Mouse (Mus musculus) urinary bladder, adult 2 months (tissue): ENCODE results near the gene Eri2. TPM values are rescaled to one million over a fixed set of nuclear protein-coding genes. Genes with fewer than 3 reads are reported as not detected.
A peak's percentile ranks its signal among the peaks of the same experiment; 100 is the strongest.
"Not testable (repeated sequence)": the region's sequence is repeated elsewhere in the genome, so short reads cannot be mapped to it uniquely, and the experiment has no call there.

ENCODE experiments used
- DNase-seq: peaks from one replicate; pipeline ENCODE4 v3.0.0; 2022; ENCODE audit warnings: low spot score
- polyA plus RNA-seq: library from polyadenylated mRNA; depleted of rRNA; stranded (reverse); fragments of >200 nt; gene quantifications from 2 replicates; pipeline ENCODE4 v1.2.3, GENCODE M21; 2012; rRNA removed

The Eri2 gene
- polyA plus RNA-seq, 1 experiment, result 6.3 TPM

GRCm38 (mm10) chr7:119744321-119744720 is 49.5 kb downstream of the Eri2 start:
- no peak for DNase-seq

DNA sequence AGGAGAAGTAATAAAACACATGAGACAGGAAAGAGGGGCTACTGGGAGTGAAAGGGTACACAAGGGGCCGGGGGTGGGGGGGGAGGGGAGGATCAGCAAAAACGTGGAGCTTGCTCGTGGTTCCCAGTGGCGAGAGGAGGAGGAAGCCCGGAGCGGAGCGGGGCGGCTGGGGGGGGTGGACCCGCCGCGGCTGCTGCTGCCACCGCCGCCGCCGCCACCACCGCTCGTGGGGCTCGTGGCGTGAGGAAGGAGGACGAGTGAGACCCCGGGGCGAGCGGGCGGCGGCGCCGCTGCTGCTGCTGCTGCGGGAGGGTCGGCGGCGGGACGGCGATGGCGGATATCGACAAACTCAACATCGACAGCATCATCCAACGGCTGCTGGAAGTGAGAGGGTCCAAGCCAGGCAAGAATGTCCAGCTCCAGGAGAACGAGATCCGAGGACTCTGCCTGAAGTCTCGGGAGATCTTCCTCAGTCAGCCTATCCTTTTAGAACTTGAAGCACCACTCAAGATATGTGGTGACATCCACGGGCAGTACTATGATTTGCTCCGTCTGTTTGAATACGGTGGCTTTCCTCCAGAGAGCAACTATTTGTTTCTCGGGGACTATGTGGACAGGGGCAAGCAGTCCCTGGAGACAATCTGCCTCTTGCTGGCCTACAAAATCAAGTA is 53.9 kb downstream of the Eri2 start:
- not testable (repeated sequence) for DNase-seq

DNA sequence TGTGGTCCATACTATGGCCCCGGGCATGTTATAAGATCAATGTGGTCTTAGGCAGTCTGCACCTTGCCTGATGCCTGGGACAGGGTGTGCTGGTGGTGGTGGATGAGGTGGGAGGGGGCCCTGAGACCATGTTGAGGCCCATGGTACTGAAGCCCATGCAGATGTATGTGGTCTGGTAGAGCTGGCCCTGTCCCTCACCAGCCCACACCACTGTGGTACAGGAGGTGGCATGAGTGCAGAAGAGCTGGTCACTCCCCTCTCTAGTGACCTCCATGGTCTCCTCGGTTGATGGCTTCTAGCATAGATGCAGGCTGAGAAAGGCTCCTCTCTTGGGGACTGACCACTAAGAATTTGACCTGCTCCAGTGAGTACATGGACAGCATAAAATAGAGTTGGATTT is 55.0 kb downstream of the Eri2 start:
- DNase-seq, result no peak

DNA sequence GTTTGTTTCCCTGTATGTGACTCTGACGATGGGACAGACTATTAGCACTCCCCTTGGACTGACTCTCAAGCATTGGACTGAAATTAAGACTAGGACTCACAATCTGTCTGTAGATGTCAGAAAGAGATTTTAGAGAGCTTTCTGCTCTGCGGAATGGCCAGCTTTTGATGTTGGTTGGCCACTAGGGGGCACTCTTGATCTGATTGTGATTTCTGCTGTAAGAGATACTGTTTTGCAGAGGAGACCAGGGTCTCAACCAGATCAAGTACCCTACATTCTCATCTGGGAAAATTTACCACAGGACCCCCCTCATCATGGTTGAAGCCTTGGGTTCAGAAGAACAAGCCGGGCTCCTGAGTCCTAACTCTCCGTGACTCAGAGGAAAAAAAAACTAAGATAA is 62.6 kb downstream of the Eri2 start:
- DNase-seq, result not testable (repeated sequence)

DNA sequence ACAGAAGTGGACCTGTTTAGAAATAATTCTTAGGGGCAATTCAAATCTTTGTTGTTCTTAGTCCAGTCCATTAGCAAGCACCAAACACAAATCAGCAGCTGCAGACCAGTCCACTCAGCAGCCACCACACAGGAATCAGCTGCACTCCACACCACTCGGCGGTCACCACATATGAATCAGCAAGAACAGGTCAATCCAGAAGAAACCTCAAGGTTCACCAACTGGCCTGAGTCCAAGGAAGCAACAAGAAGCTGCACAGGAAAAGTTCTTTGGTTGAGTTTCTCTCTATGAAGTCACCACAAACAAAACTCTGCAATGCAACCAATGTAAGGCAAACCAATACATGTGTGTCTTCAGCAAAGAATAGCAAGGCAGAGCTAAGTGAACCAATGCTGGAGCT is 66.2 kb downstream of the Eri2 start:
- no peak for DNase-seq

- DNase-seq, result no peak
Measured at GRCm38 (mm10) chr7:119720947-119721310, 72.9 kb downstream of the Eri2 start.

- peak; percentile 88 for DNase-seq
Measured at GRCm38 (mm10) chr7:119720253-119720946, 73.5 kb downstream of the Eri2 start, which contains the start of gene Thumpd1. Gene Thumpd1 (minus strand): TSS chr7:119720798.

Other genes with a start within 250 kb of the Eri2 start
- not detected in 2 replicates for gene Acsm2, start 239.7 kb downstream of the Eri2 start, polyA plus RNA-seq
- 0.04 TPM in 1 of 2 replicates, not detected in the other for gene Acsm1, start 187.0 kb downstream of the Eri2 start, polyA plus RNA-seq
- gene Acsm4, start 104.0 kb downstream of the Eri2 start, polyA plus RNA-seq, result not detected in 2 replicates
- gene Thumpd1, start 73.3 kb downstream of the Eri2 start, polyA plus RNA-seq, result 29.7 and 31.3 TPM in 2 replicates
- 2.7 and 6.8 TPM in 2 replicates for gene Acsm3, start 33.1 kb downstream of the Eri2 start, polyA plus RNA-seq
- 13.5 and 19.8 TPM in 2 replicates for gene Rexo5, start 52 bp downstream of the Eri2 start, polyA plus RNA-seq
- gene Lyrm1, start 101.8 kb upstream of the Eri2 start, polyA plus RNA-seq, result 8.3 and 8.9 TPM in 2 replicates
- 10.3 and 11.4 TPM in 2 replicates for gene Dcun1d3, start 102.2 kb upstream of the Eri2 start, polyA plus RNA-seq